Mouse (Mus musculus) adrenal gland, postnatal 36 days (tissue): Measurements from ENCODE around the gene Chrm1. TPM values are rescaled to one million over a fixed set of nuclear protein-coding genes. Genes with fewer than 3 reads are reported as not detected.
A peak's percentile ranks its signal among the peaks of the same experiment; 100 is the strongest.

ENCODE experiments used
- DNase-seq, 2 experiments: peaks; one replicate each; pipeline ENCODE4 v3.0.0; 2021; ENCODE audit warnings: mixed read lengths in 1 of 2
- total RNA-seq, 2 experiments: library from RNA; stranded (reverse); gene quantifications; 2 replicates each; pipeline ENCODE4 v1.2.3; 2021

Gene Chrm1
- total RNA-seq, 2 experiments from 2014 or later = 1.3 TPM

DNA sequence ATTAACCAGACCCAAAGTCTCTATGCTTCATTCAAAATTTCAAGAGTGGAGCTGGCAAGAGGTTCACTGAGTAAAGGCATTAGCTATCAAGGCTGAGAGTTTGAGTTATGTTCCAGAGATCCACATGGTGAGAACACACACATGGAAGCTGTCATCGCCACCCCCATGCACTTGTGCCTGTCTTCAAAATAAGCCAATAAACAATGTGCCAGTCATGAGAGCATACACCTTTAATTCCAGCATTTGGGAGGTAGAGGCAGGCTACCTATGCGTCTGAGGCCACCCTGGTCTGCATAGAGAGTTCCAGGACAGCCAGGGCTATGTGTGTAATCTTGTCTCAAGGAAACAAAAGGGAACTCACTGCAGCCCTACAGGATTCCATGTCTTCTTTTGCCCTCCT, 20.0 kb downstream of the Chrm1 start:
- no peak for DNase-seq

- no peak for DNase-seq
These were observed 28.4 kb downstream of the Chrm1 start for GRCm38 (mm10) chr19:8691871-8692539.

- no peak for DNase-seq
These were observed 29.2 kb downstream of the Chrm1 start for GRCm38 (mm10) chr19:8692740-8693139.

DNA sequence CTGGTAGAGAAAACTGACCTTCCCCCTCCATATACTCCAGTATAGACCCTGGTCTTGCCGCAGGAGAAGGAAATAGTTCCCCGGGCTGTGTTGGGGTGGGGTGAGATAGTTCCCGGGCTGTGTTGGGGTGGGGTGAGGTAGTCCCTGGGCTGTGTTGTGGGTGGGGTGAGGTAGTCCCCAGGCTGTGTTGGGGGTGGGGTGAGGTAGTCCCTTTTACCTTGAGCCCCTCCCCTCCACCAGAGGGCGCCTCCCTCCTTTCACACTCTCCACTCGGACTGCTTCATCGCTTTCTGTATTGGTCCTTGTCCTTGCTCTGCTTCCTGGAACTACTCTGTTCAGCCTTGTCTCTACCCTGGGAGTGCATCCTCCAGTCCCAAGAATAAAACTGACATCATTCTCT, 31.7 kb downstream of the Chrm1 start:
- DNase-seq = peak; percentile 59 to 78

DNA sequence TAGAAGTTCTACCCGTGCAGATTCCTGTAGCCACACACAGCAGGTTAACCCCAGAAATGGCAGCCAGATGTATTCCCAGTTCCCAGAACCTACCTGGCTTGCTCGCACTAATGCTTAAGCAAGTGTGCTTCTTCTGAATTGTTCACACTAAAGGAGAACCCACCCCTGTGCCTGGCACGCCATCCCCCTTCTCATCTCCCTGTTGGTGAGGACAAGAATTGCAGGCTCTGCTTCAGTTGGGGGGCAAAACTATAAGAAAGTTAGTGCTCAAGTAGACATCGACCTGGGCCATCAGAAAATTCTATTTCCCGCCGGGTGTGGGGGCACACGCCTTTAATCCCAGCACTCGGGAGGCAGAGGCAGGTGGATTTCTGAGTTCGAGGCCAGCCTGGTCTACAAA, 36.1 kb downstream of the Chrm1 start:
- no peak for DNase-seq

DNA sequence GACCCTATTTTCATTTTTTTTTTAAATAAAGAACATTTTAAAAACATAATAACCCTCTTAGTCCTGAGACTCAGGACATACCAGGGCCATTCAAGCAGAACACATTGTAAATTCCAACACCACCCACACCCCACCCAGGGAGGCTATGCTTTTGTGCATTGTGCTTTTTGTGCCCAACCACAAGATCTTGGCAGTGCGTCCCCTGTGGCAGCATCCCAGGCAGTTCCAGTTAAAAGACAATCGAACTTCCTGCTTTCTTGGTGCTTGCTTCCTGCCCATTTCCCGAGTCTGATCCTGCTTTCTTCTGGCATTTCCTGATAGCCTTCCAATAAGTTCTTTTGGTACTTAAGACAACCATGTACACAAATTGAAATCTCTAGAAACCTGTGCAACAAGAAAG, 38.9 kb downstream of the Chrm1 start:
- DNase-seq = peak; percentile 31 to 60

DNA sequence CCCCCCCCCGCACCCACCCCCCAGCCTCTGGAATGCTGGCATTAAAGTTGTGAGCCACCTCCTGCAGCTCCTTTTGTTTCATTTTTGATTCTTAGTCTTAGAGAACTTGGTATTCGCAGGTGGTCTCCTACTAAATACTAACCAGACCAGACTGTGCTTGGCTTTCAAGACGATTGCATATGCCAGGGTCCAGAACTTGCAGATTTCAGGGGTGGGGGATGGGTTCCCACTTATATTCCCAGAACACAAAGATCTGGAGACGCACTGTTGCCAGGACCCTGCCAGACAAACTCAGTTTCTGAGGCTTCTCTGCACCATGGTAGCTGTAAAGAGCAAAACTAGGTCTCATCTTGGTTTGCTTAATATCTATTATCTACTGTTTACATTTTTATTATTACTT, 40.0 kb downstream of the Chrm1 start:
- DNase-seq = no peak

GRCm38 (mm10) chr19:8705026-8705708, 41.6 kb downstream of the Chrm1 start:
- no peak for DNase-seq

DNA sequence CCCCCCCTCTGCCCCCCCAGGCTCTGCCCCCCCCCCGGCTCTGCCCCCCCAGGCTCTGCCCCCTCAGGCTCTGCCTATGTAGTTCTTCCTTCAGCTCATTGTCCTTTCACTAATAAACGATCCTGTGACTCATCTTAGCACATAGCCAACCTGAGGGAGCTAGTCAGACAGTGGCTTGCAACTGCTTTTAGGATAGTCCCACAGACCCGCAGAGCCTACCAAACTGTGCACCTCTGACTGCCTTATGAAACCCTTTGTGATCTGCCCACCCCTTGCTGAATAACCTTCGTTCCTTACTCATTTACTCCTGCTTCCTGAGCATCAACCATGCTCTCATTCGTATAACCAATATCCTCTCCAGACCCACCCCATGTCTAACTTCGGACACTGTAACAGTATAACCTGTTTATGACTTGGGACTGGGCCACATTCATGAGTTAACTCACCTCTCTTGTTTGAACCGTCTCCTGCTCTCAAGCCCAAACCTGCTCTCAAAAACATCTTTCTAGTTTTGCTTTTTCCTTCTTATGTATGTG, 42.6 kb downstream of the Chrm1 start:
- no peak for DNase-seq

- no peak for DNase-seq
These were observed 43.3 kb downstream of the Chrm1 start for GRCm38 (mm10) chr19:8706930-8707329.

DNA sequence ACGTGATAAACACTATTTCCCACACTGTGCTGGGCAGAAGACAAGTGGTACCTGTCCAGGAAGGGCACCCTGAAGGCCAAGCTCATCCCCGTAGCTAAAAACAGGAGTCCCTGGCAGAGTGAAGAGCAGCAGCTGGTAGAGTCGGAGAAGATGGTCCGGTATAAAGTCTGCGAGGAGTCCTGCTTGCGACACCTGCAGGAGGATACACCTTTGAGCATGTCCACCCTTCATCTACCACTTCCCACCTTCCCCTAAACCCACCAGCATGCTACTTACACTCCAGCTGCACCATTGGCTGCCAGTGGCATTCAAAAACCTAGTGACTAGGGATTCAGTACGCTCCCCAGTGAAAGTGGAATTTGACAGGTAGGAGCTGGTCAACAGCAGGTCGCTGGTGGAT, 45.4 kb downstream of the Chrm1 start:
- DNase-seq = no peak

- DNase-seq = no peak
These were observed 46.5 kb downstream of the Chrm1 start for GRCm38 (mm10) chr19:8710057-8710456.

GRCm38 (mm10) chr19:8711506-8711905, 47.9 kb downstream of the Chrm1 start:
- no peak for DNase-seq

- no peak for DNase-seq
These were observed 48.6 kb downstream of the Chrm1 start for GRCm38 (mm10) chr19:8711949-8712869.

GRCm38 (mm10) chr19:8712870-8713305, 49.3 kb downstream of the Chrm1 start:
- DNase-seq = peak; percentile 79 to 85

DNA sequence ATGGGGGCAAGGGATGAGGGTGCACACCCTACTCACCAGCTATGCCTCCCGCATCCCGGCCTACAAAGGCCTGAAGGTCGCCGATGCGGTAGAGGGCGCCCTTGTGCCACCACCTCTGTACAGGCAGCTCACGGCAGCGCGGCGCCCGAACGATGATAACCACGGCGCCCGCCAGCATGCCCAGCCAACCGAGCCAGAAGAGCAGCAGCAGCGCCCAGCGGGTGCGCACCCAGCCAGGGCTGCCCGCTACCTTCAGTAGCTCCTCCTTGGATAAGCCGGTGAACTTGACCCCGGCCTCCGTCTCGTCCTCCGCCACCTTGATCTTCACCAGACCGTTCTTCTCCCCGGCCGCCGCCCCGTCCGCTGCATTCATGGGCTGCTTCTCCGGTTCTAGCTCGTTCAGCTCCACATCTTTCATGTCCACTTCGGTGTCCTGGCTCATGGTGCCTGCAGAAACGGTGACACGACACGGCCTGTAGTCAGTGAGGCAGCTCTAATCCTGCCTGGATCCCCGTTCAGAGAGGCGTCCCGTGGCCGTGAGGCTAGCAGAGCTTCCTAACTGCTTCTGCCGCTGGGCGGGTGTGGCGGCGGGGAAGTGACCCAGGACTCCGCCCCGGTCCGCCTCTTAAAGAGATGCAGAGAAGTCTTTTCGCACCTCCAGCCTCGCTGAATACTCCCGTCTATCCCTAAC, 49.9 kb downstream of the Chrm1 start:
- peak; percentile 95 to 96 for DNase-seq

- DNase-seq = no peak
These were observed 50.5 kb downstream of the Chrm1 start for GRCm38 (mm10) chr19:8713997-8714652.

DNA sequence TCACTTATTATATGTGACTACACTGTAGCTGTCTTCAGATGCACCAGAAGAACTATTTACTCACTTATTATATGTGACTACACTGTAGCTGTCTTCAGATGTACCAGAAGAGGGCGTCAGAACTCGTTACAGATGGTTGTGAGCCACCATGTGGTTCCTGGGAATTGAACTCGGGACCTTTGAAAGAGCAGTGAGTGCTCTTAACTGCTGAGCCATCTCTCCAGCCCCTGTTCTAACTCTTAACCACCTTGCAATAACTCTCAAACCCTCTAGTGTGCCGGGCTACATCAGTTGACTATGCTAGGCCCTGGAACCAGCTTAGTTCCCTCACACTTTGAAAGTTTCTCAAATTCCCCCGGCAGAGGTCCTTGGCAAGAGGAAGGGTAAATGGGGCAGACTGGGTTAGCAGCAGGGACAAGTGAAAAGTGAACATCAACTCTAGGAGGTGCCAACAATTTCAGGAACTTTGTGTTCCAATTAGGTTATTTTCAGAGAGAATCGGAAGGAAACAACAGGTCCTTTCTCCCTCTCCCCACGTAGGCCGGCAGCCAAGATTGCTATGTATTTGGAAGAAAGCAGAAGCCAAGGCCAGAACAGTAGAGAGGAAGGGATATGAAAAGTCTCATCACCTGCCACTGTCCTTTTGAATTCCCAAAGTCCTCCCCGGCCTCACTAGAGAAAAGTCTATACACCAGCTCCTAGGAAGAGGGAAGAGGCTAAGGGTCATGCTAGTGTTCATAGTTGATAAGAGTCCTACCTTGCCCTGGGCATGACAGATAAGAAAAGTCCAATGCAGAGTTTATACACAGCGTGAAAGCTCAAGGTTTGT, 51.3 kb downstream of the Chrm1 start:
- peak; percentile 29 to 39 for DNase-seq

DNA sequence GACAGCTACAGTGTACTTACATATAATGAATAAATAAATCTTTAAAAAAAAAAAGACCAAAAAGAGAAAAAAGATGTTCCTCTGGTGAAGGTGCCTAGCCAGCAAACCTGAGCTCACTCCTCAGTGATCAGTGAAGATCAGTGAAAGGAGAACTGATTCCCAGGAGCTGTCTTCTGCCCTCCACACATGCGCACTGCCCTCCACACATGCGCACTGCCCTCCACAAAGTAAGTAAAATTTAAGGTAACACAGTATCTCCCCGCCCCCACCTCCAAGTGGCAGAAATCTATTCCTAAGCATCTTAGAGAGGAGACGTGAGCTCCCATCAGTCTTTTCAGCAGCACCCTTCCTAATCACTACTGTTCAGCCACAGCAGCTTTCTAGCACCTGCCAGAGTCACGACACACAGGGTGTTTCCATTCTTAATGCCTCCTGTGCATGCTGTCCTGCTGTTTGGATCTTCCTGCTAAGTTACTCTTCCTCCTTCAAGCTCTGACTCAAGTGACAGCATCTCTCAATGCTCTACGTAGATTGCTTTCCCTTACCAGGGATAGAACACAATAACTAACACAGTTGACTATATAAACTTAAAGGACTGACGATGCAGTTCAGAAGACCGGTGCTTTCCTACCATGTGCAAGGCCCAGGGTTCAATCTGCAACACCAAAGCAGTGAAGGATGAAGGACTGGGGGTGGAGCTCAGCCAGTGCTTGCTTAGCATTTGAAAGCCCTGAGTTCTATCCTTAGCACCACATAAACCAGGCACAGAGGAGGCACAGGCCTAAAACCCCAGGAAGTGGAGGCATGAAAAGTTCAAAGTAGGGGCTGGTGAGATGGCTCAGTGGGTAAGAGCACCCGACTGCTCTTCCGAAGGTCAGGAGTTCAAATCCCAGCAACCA, 52.5 kb downstream of the Chrm1 start:
- no peak for DNase-seq
